Mouse (Mus musculus): Measurements from ENCODE around the gene Prox1. TPM values are rescaled to one million over a fixed set of nuclear protein-coding genes. Genes with fewer than 3 reads are reported as not detected.
A peak's percentile ranks its signal among the peaks of the same experiment; 100 is the strongest.

Prox1 gene
- polyA plus RNA-seq, 1 experiment from 2014 or later: 3.7 TPM

- H3K36me3 ChIP-seq (ENCODE audit: control insufficient read depth, insufficient read depth, low read length): no peaks in the 10 kb centered on the region
- H3K4me2 ChIP-seq (ENCODE audit: low read length): peak overlapping the region; percentile 88
- H3K27me3 ChIP-seq (replicated peaks; ENCODE audit: control insufficient read depth, insufficient read depth, low read length): peaks cover 62% of the 10 kb centered on the region
- WGBS: 3% methylated on average over 10 of the region's 10 CpGs
- H3K9me3 ChIP-seq (ENCODE audit: control insufficient read depth, low read length): no peaks in the 10 kb centered on the region
- no peak overlapping the region for H3K4me3 ChIP-seq (ENCODE audit: low read depth, low read length)
- ATAC-seq (replicated peaks; ENCODE audit: low FRiP score, low TSS enrichment, low read depth) (no peak), DNase-seq (ENCODE audit: low spot score) (no peak)
- H3K27ac ChIP-seq (ENCODE audit: low read depth): no peak overlapping the region
- peaks cover 25% of the 10 kb centered on the region for H3K4me1 ChIP-seq (replicated peaks; ENCODE audit: control insufficient read depth, insufficient read depth, low read length)
- no peak overlapping the region for H3K9ac ChIP-seq (ENCODE audit: low read length)
These were observed 827 bp upstream of the Prox1 start for GRCm38 (mm10) chr1:190171341-190171740.

GRCm38 (mm10) chr1:190170819-190171216, 304 bp upstream of the Prox1 start:
- H3K27me3 ChIP-seq (replicated peaks; ENCODE audit: control insufficient read depth, insufficient read depth, low read length): peaks cover 57% of the 10 kb centered on the region
- peak; percentile 36; the same call in 1 of the 2 replicates for ATAC-seq (replicated peaks; ENCODE audit: low FRiP score, low TSS enrichment, low read depth)

GRCm38 (mm10) chr1:190168761-190169671, 1.5 kb downstream of the Prox1 start:
- ATAC-seq (replicated peaks; ENCODE audit: low FRiP score, low TSS enrichment, low read depth) (0 out of 2 replicates have a peak, but pooled peaks have one; percentile 26), DNase-seq (ENCODE audit: low spot score) (peak; percentile 81)
- Histone ChIP-seq H3K27me3 (replicated peaks; ENCODE audit: control insufficient read depth, insufficient read depth, low read length) (peaks cover 41% of the 10 kb centered on the region), H3K4me1 (replicated peaks; ENCODE audit: control insufficient read depth, insufficient read depth, low read length) (peaks cover 15% of the 10 kb centered on the region; the same call in 1 of the 2 replicates), H3K9me3 (ENCODE audit: control insufficient read depth, low read length) (no peaks in the 10 kb centered on the region), H3K4me2 (ENCODE audit: low read length) (peak overlapping the region; percentile 88), H3K27ac (ENCODE audit: low read depth) (no peak overlapping the region), H3K9ac (ENCODE audit: low read length) (peak overlapping the region; percentile 37), H3K36me3 (ENCODE audit: control insufficient read depth, insufficient read depth, low read length) (no peaks in the 10 kb centered on the region), H3K4me3 (ENCODE audit: low read depth, low read length) (peak overlapping the region; percentile 65)
- under 1% methylated on average over 50 of the region's 51 CpGs for WGBS

More at GRCm38 (mm10) chr1:190170819-190171216, 304 bp upstream of the Prox1 start:
- Histone ChIP-seq H3K36me3 (ENCODE audit: control insufficient read depth, insufficient read depth, low read length) (no peaks in the 10 kb centered on the region), H3K27ac (ENCODE audit: low read depth) (no peak overlapping the region), H3K4me2 (ENCODE audit: low read length) (peak overlapping the region; percentile 88), H3K9me3 (ENCODE audit: control insufficient read depth, low read length) (no peaks in the 10 kb centered on the region), H3K9ac (ENCODE audit: low read length) (peak overlapping the region; percentile 43), H3K4me3 (ENCODE audit: low read depth, low read length) (peak overlapping the region; percentile 65), H3K4me1 (replicated peaks; ENCODE audit: control insufficient read depth, insufficient read depth, low read length) (peaks cover 25% of the 10 kb centered on the region)
- under 1% methylated on average over 24 of the region's 24 CpGs for WGBS
- DNase-seq (ENCODE audit: low spot score): no peak

- no peaks in the 10 kb centered on the region for H3K9me3 ChIP-seq (ENCODE audit: control insufficient read depth, low read length)
- 4% methylated on average over 4 of the region's 4 CpGs for whole genome bisulfite sequencing
- peak; percentile 66 for DNase-seq (ENCODE audit: low spot score)
- peak overlapping the region; percentile 88 for H3K4me2 ChIP-seq (ENCODE audit: low read length)
- H3K9ac ChIP-seq (ENCODE audit: low read length): no peak overlapping the region
- ATAC-seq (replicated peaks; ENCODE audit: low FRiP score, low TSS enrichment, low read depth): no peak
- peaks cover 32% of the 10 kb centered on the region for H3K27me3 ChIP-seq (replicated peaks; ENCODE audit: control insufficient read depth, insufficient read depth, low read length)
- H3K4me3 ChIP-seq (ENCODE audit: low read depth, low read length): peak overlapping the region; percentile 65; the same call in 1 of the 2 replicates
- peaks cover 12% of the 10 kb centered on the region; the same call in 1 of the 2 replicates for H3K4me1 ChIP-seq (replicated peaks; ENCODE audit: control insufficient read depth, insufficient read depth, low read length)
- no peak overlapping the region for H3K27ac ChIP-seq (ENCODE audit: low read depth)
- H3K36me3 ChIP-seq (ENCODE audit: control insufficient read depth, insufficient read depth, low read length): no peaks in the 10 kb centered on the region
These were observed 2.4 kb downstream of the Prox1 start for GRCm38 (mm10) chr1:190168115-190168514.

- Histone ChIP-seq H3K9me3 (ENCODE audit: control insufficient read depth, low read length) (no peaks in the 10 kb centered on the region), H3K4me2 (ENCODE audit: low read length) (peak overlapping the region; percentile 88; the same call in 1 of the 2 replicates), H3K27me3 (replicated peaks; ENCODE audit: control insufficient read depth, insufficient read depth, low read length) (peaks cover 27% of the 10 kb centered on the region), H3K4me3 (ENCODE audit: low read depth, low read length) (no peak overlapping the region), H3K4me1 (replicated peaks; ENCODE audit: control insufficient read depth, insufficient read depth, low read length) (peaks cover 8% of the 10 kb centered on the region; the same call in 1 of the 2 replicates), H3K9ac (ENCODE audit: low read length) (no peak overlapping the region), H3K27ac (ENCODE audit: low read depth) (no peak overlapping the region), H3K36me3 (ENCODE audit: control insufficient read depth, insufficient read depth, low read length) (no peaks in the 10 kb centered on the region)
- ATAC-seq (replicated peaks; ENCODE audit: low FRiP score, low TSS enrichment, low read depth): no peak
- DNase-seq (ENCODE audit: low spot score): no peak
- WGBS: 28% methylated on average over 1 of the region's 1 CpGs
These were observed 2.9 kb downstream of the Prox1 start for GRCm38 (mm10) chr1:190167609-190168008.

GRCm38 (mm10) chr1:190165511-190165910, 5.0 kb downstream of the Prox1 start:
- Histone ChIP-seq H3K4me1 (replicated peaks; ENCODE audit: control insufficient read depth, insufficient read depth, low read length) (peaks cover 5% of the 10 kb centered on the region; the same call in 1 of the 2 replicates), H3K4me3 (ENCODE audit: low read depth, low read length) (no peak overlapping the region), H3K27me3 (replicated peaks; ENCODE audit: control insufficient read depth, insufficient read depth, low read length) (peaks cover 9% of the 10 kb centered on the region; the same call in 1 of the 2 replicates), H3K9me3 (ENCODE audit: control insufficient read depth, low read length) (no peaks in the 10 kb centered on the region), H3K4me2 (ENCODE audit: low read length) (no peak overlapping the region), H3K27ac (ENCODE audit: low read depth) (no peak overlapping the region), H3K9ac (ENCODE audit: low read length) (no peak overlapping the region), H3K36me3 (ENCODE audit: control insufficient read depth, insufficient read depth, low read length) (no peaks in the 10 kb centered on the region)
- DNase-seq (ENCODE audit: low spot score) (no peak), ATAC-seq (replicated peaks; ENCODE audit: low FRiP score, low TSS enrichment, low read depth) (no peak)
- 57% methylated on average over 4 of the region's 4 CpGs for WGBS

- DNase-seq (ENCODE audit: low spot score) (no peak), ATAC-seq (replicated peaks; ENCODE audit: low FRiP score, low TSS enrichment, low read depth) (no peak)
- H3K4me1 ChIP-seq (replicated peaks; ENCODE audit: control insufficient read depth, insufficient read depth, low read length): peaks cover 3% of the 10 kb centered on the region; the same call in 1 of the 2 replicates
- H3K9me3 ChIP-seq (ENCODE audit: control insufficient read depth, low read length): no peaks in the 10 kb centered on the region
- H3K4me2 ChIP-seq (ENCODE audit: low read length): no peak overlapping the region
- no peak overlapping the region for H3K27ac ChIP-seq (ENCODE audit: low read depth)
- no peak overlapping the region for H3K9ac ChIP-seq (ENCODE audit: low read length)
- H3K36me3 ChIP-seq (ENCODE audit: control insufficient read depth, insufficient read depth, low read length): no peaks in the 10 kb centered on the region
- peaks cover 8% of the 10 kb centered on the region; the same call in 1 of the 2 replicates for H3K27me3 ChIP-seq (replicated peaks; ENCODE audit: control insufficient read depth, insufficient read depth, low read length)
- 86% methylated on average over 6 of the region's 6 CpGs for WGBS
- H3K4me3 ChIP-seq (ENCODE audit: low read depth, low read length): no peak overlapping the region
These were observed 7.0 kb downstream of the Prox1 start for GRCm38 (mm10) chr1:190163471-190163870.

GRCm38 (mm10) chr1:190161708-190162465, 8.6 kb downstream of the Prox1 start:
- 72% methylated on average over 19 of the region's 19 CpGs for WGBS
- Histone ChIP-seq H3K9me3 (ENCODE audit: control insufficient read depth, low read length) (no peaks in the 10 kb centered on the region), H3K4me2 (ENCODE audit: low read length) (no peak overlapping the region), H3K27ac (ENCODE audit: low read depth) (no peak overlapping the region), H3K9ac (ENCODE audit: low read length) (no peak overlapping the region), H3K4me3 (ENCODE audit: low read depth, low read length) (no peak overlapping the region), H3K4me1 (replicated peaks; ENCODE audit: control insufficient read depth, insufficient read depth, low read length) (no peaks in the 10 kb centered on the region), H3K27me3 (replicated peaks; ENCODE audit: control insufficient read depth, insufficient read depth, low read length) (peaks cover 5% of the 10 kb centered on the region), H3K36me3 (ENCODE audit: control insufficient read depth, insufficient read depth, low read length) (no peaks in the 10 kb centered on the region)
- no peak for ATAC-seq (replicated peaks; ENCODE audit: low FRiP score, low TSS enrichment, low read depth)
- peak; percentile 65 for DNase-seq (ENCODE audit: low spot score)
